Mouse (Mus musculus): ENCODE results near the gene Olfr730. TPM values are rescaled to one million over a fixed set of nuclear protein-coding genes. Genes with fewer than 3 reads are reported as not detected.

Gene Olfr730
- total RNA-seq (2023), result not detected

DNA sequence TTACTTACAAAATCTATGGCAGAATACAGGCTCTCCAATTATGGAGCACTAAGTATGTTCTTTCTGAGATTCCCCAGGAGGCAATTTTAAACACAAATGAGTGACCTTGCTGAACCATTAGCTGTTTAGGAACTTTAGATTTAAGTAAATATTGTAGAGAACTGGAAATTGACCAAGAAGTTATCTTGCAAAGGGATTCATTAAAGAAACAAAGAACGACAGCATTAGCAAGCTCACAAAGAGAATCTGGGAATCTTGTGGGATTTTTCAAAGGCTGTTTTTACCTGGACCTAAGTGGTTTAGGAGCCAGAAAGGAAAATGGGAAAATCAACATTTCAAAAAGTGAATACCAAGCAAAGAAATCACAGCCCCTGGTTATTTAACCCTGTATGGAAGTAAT lies at the start of gene Olfr730:
Gene Olfr730, minus strand, starts transcription at position 101 of the 400 bp plus-strand sequence.

DNA sequence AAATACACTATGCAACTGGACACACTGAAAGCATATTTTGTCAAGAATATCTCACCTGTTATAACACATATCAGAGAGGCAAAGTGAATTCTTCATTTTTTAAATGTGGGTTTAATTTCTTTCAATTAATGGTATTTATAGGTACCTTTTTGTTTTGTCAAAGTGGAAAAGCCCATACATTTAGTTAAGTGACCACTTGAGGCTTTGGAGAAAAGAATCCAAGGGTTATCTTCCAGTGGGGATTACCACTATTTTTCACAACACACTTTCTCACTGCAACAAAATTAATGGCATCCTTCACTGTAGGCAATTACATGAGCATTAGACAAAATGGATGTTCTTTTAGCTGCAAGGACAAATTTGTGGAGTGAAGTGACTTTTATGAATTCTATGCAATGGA lies 35.2 kb downstream of the Olfr730 start, which contains the start of gene Olfr729:
Gene Olfr729, minus strand, starts transcription at position 101 of the 400 bp plus-strand sequence.

DNA sequence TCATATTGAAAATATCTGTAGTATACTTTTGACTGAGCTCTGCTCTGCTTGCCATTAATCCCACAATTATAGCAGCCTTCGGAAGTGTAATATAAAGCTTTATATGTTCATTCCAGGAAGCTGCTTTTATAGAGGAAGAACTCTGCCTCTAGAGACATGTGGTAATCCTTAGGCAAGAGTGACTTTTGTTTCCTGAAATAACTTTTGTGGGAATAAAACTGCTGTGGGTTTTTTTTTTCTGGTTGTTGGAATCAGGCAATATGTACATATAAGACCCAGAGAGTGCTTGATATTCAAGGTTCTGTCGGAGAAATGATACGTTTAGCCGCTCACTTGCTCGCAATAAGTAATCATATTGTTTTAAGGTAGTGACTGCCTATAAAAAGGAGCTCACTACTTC lies 45.4 kb downstream of the Olfr730 start, which contains the start of gene Olfr728:
Gene Olfr728, minus strand, starts transcription at position 101 of the 400 bp plus-strand sequence.

Other genes with a start within 250 kb of the Olfr730 start
- not detected for gene Olfr724, start 224.9 kb downstream of the Olfr730 start, total RNA-seq (2023)
- gene Olfr725, start 147.8 kb downstream of the Olfr730 start, total RNA-seq (2023), result not detected
- gene Olfr726, start 97.2 kb downstream of the Olfr730 start, total RNA-seq (2023), result not detected
- gene Olfr727, start 65.0 kb downstream of the Olfr730 start, total RNA-seq (2023), result not detected
- not detected for gene Olfr728, start 45.5 kb downstream of the Olfr730 start, total RNA-seq (2023)
- gene Olfr729, start 35.3 kb downstream of the Olfr730 start, total RNA-seq (2023), result not detected
- not detected for gene Olfr731, start 53.7 kb upstream of the Olfr730 start, total RNA-seq (2023)
- gene Olfr732, start 96.0 kb upstream of the Olfr730 start, total RNA-seq (2023), result not detected
- not detected for gene Olfr733, start 113.3 kb upstream of the Olfr730 start, total RNA-seq (2023)
- not detected for gene Olfr734, start 138.6 kb upstream of the Olfr730 start, total RNA-seq (2023)
- gene Olfr735, start 160.7 kb upstream of the Olfr730 start, total RNA-seq (2023), result not detected
- 0.21 TPM for gene Tlr11, start 169.7 kb upstream of the Olfr730 start, total RNA-seq (2023)
- gene Olfr736, start 193.0 kb upstream of the Olfr730 start, total RNA-seq (2023), result not detected
- gene Olfr738, start 219.4 kb upstream of the Olfr730 start, total RNA-seq (2023), result not detected
- gene Olfr739, start 230.4 kb upstream of the Olfr730 start, total RNA-seq (2023), result not detected

All from CD8-positive naive resting alpha-beta T cell, adult 57 days (primary cell).